Mouse (Mus musculus): ENCODE data around the gene Tsr2. TPM values are rescaled to one million over a fixed set of nuclear protein-coding genes. Genes with fewer than 3 reads are reported as not detected.

Gene Tsr2
- total and polyA plus RNA-seq, 2 experiments from 2014 or later: 6.2 to 9.0 TPM

DNA sequence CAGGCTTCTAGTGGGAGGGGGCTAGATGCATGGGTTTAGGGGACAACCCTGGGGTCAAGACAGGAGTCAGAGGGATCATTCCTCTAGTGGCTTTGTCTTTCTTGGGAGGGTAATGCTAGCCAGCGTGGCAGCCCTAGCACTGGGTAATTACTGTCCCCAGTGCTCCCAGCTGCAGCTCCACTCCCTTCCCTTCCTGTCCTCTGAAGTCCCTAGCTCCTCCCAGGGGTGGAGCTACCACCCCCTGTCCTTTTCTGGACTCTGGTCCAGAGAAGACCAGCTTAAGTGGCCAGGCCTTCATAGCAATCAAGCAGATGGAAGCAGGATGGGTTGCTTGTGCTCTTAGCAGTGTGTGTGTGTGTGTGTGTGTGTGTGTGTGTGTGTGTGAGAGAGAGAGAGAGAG lies 40.8 kb downstream of the Tsr2 start:
- Histone ChIP-seq H3K9ac (replicated peaks; ENCODE audit: low read depth, low read length) (no peak overlapping the region), H3K27ac (ENCODE audit: low read depth) (no peak overlapping the region)
- ATAC-seq (ENCODE audit: insufficient read depth, low read depth): peak; percentile 75

DNA sequence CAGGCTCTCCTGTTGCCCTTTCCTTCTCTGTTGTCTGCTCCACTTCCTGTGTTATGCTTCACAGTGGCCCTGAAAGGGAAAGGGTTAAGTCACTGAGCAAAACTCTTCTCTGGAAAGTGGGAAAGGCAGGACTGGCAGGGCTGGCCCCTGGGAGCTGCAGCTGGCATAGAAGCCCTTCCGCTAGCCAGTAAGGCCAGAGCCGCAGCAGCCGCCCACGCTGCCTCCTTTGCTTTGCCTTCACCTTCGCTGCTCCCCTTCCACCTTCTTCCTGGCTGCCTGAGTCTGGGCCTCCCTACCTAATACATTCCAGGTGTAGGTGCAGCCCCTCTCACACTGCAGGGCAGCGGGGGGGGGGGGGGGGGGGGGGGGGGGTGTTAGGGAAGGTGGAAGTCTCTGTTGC lies 41.9 kb downstream of the Tsr2 start:
- DNase-seq (ENCODE audit: low spot score): no peak
- no peak for TF ChIP-seq EP300 (IDR thresholded peaks at IDR 0.05; ENCODE audit: low read depth)
- no peak for TF ChIP-seq CTCF (IDR thresholded peaks at IDR 0.05; ENCODE audit: low read depth)
- Histone ChIP-seq H3K36me3 (replicated peaks; ENCODE audit: control insufficient read depth, insufficient read depth, low read length) (no peaks in the 10 kb centered on the region), H3K27me3 (ENCODE audit: control insufficient read depth, insufficient read depth, low read length) (no peaks in the 10 kb centered on the region), H3K27ac (ENCODE audit: low read depth) (peak overlapping the region; percentile 65), H3K9me3 (replicated peaks; ENCODE audit: control insufficient read depth, low read length) (no peaks in the 10 kb centered on the region), H3K4me3 (ENCODE audit: low read depth, low read length) (no peak overlapping the region), H3K4me1 (ENCODE audit: control insufficient read depth, insufficient read depth) (no peaks in the 10 kb centered on the region), H3K9ac (replicated peaks; ENCODE audit: low read depth, low read length) (no peak overlapping the region), H3K4me2 (ENCODE audit: low read depth, low read length) (peak overlapping the region; percentile 1; the same call in 1 of the 2 replicates)
- ATAC-seq (ENCODE audit: insufficient read depth, low read depth): peak; percentile 39; the same call in 1 of the 2 replicates
- WGBS: 69% methylated on average over 5 of the region's 6 CpGs

More for the DNA sequence above, 40.8 kb downstream of the Tsr2 start:
- H3K4me2 ChIP-seq (ENCODE audit: low read depth, low read length): no peak overlapping the region
- no peaks in the 10 kb centered on the region for H3K4me1 ChIP-seq (ENCODE audit: control insufficient read depth, insufficient read depth)
- 0% methylated on average over 1 of the region's 1 CpGs for WGBS
- no peak for TF ChIP-seq CTCF (IDR thresholded peaks at IDR 0.05; ENCODE audit: low read depth)
- no peak for TF ChIP-seq EP300 (IDR thresholded peaks at IDR 0.05; ENCODE audit: low read depth)
- H3K36me3 ChIP-seq (replicated peaks; ENCODE audit: control insufficient read depth, insufficient read depth, low read length): no peaks in the 10 kb centered on the region
- no peak overlapping the region for H3K4me3 ChIP-seq (ENCODE audit: low read depth, low read length)
- no peaks in the 10 kb centered on the region for H3K9me3 ChIP-seq (replicated peaks; ENCODE audit: control insufficient read depth, low read length)
- H3K27me3 ChIP-seq (ENCODE audit: control insufficient read depth, insufficient read depth, low read length): no peaks in the 10 kb centered on the region
- DNase-seq (ENCODE audit: low spot score): peak; percentile 23

DNA sequence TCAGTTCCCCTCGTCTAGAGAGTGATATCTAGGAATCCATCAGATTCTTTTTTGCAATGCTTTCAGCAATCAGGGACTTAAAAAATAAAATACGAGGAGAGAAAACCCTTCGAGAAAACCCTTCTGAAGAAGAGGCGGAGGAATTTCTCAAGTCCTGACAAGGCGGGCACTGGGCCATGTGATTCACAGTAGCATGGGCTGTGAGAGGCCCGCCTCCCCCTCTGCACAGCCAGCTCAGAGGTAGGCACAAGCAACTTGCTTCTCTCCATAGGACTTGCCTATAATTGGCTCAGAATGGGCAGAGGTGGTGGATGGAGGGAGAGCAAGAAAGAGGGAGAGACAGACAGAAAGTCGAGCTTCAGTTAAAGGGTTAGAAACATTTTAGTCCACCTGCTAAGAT lies 46.0 kb downstream of the Tsr2 start:
- Histone ChIP-seq H3K9ac (replicated peaks; ENCODE audit: low read depth, low read length) (no peak overlapping the region), H3K27ac (ENCODE audit: low read depth) (no peak overlapping the region), H3K9me3 (replicated peaks; ENCODE audit: control insufficient read depth, low read length) (no peaks in the 10 kb centered on the region), H3K4me1 (ENCODE audit: control insufficient read depth, insufficient read depth) (peaks cover 8% of the 10 kb centered on the region), H3K36me3 (replicated peaks; ENCODE audit: control insufficient read depth, insufficient read depth, low read length) (no peaks in the 10 kb centered on the region), H3K27me3 (ENCODE audit: control insufficient read depth, insufficient read depth, low read length) (no peaks in the 10 kb centered on the region), H3K4me3 (ENCODE audit: low read depth, low read length) (no peak overlapping the region), H3K4me2 (ENCODE audit: low read depth, low read length) (no peak overlapping the region)
- WGBS: 72% methylated on average over 7 of the region's 7 CpGs
- no peak for ATAC-seq (ENCODE audit: insufficient read depth, low read depth)
- no peak for TF ChIP-seq EP300 (IDR thresholded peaks at IDR 0.05; ENCODE audit: low read depth)
- no peak for DNase-seq (ENCODE audit: low spot score)

DNA sequence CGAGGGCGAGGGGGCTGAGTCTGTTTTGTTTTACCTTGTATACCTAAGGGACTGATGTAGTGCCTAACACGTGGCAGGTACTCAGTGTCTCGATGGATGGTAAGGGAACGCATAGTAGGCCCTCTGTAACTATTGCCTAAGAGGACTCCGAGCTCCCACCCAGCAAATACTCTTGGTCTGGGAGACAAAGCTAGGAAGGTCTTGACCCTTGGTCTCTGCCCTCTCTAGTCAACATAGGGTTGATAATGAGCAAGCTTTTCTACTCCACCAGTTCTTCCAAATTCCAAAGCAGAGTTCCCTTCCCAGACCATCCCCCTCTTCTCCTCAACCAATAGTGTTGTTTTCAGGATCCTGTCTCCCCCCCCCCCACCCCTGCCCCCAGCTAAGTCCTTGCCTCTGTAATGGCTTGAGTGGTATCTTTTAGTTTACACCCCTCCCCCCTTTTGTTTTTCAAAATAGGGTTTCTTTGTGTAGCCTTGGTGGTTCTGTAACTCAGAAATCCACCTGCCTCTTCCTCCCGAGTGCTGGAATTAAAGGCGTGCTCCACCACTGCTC lies 46.6 kb downstream of the Tsr2 start:
- ATAC-seq (ENCODE audit: insufficient read depth, low read depth): no peak
- DNase-seq (ENCODE audit: low spot score): no peak
- Histone ChIP-seq H3K9me3 (replicated peaks; ENCODE audit: control insufficient read depth, low read length) (no peaks in the 10 kb centered on the region), H3K4me1 (ENCODE audit: control insufficient read depth, insufficient read depth) (peaks cover 8% of the 10 kb centered on the region), H3K36me3 (replicated peaks; ENCODE audit: control insufficient read depth, insufficient read depth, low read length) (no peaks in the 10 kb centered on the region), H3K4me3 (ENCODE audit: low read depth, low read length) (no peak overlapping the region), H3K9ac (replicated peaks; ENCODE audit: low read depth, low read length) (no peak overlapping the region), H3K4me2 (ENCODE audit: low read depth, low read length) (no peak overlapping the region), H3K27me3 (ENCODE audit: control insufficient read depth, insufficient read depth, low read length) (no peaks in the 10 kb centered on the region), H3K27ac (ENCODE audit: low read depth) (no peak overlapping the region)
- 64% methylated on average over 8 of the region's 8 CpGs for WGBS
- TF ChIP-seq CTCF (IDR thresholded peaks at IDR 0.05; ENCODE audit: low read depth) (no peak), EP300 (IDR thresholded peaks at IDR 0.05; ENCODE audit: low read depth) (no peak)

DNA sequence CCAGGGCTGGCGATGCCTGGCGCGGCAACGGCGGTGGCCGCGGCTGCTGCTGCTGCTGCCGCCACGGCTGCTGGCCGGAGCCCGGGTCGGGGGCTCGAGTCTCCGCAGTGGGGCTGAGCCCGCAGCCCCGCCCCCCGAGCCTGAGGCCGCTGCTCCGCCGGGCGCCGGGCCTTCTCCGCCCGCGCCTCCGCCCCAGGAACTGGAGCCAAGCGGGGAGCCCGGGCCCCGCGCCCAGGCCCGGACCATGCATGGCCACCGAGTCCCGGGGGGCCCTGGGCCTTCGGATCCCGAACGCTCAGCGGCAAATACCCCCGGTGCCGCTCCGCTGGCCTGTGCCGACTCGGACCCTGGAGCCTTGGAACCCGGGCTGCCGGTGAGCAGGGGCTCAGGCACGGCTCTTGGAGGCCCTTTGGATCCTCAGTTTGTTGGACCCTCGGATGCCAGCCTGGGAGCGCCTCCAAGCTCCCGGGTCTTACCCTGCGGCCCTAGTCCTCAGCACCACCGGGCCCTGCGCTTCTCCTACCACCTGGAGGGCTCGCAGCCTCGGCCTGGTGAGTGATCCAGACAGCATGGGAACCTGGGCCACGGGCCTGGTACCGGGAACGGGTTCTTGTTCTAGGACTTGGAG lies 48.8 kb downstream of the Tsr2 start:
- Histone ChIP-seq H3K9ac (replicated peaks; ENCODE audit: low read depth, low read length) (peak overlapping the region; percentile 57), H3K9me3 (replicated peaks; ENCODE audit: control insufficient read depth, low read length) (no peaks in the 10 kb centered on the region), H3K4me2 (ENCODE audit: low read depth, low read length) (peak overlapping the region; percentile 57), H3K4me3 (ENCODE audit: low read depth, low read length) (peak overlapping the region; percentile 78), H3K27ac (ENCODE audit: low read depth) (peak overlapping the region; percentile 76), H3K4me1 (ENCODE audit: control insufficient read depth, insufficient read depth) (peaks cover 8% of the 10 kb centered on the region), H3K27me3 (ENCODE audit: control insufficient read depth, insufficient read depth, low read length) (no peaks in the 10 kb centered on the region), H3K36me3 (replicated peaks; ENCODE audit: control insufficient read depth, insufficient read depth, low read length) (no peaks in the 10 kb centered on the region)
- 27% methylated on average over 26 of the region's 56 CpGs for WGBS
- DNase-seq (ENCODE audit: low spot score) (no peak), ATAC-seq (ENCODE audit: insufficient read depth, low read depth) (peak; percentile 66)
- TF ChIP-seq EP300 (IDR thresholded peaks at IDR 0.05; ENCODE audit: low read depth) (no peak), CTCF (IDR thresholded peaks at IDR 0.05; ENCODE audit: low read depth) (no peak)
